Mouse (Mus musculus) neural tube, embryonic 14.5 days (tissue): Measurements from ENCODE around the gene Ppp1r36. TPM values are rescaled to one million over a fixed set of nuclear protein-coding genes. Genes with fewer than 3 reads are reported as not detected.
A peak's percentile ranks its signal among the peaks of the same experiment; 100 is the strongest.

ENCODE experiments used
- ATAC-seq: fragments of 200-750 bp; cut with Nextera tagmentation; 2 replicates; pipeline ENCODE4 v1.8.0; 2017; ENCODE audit warnings: low read depth, mild to moderate bottlenecking, moderate TSS enrichment, moderate library complexity
- H3K27ac ChIP-seq: fragments of 300-500 bp; sonication (generic); 2 replicates; pipeline ENCODE4 v1.5.1; 2014; ENCODE audit warnings: low read depth, mild to moderate bottlenecking, control low read depth, low read length, moderate library complexity, mixed read lengths
- H3K27me3 ChIP-seq: fragments of 300-500 bp; sonication (generic); 2 replicates; pipeline ENCODE4 v1.6.1; 2014; ENCODE audit warnings: low read length; ENCODE audit not compliant: control insufficient read depth, insufficient read depth
- H3K36me3 ChIP-seq: fragments of 300-500 bp; sonication (generic); 2 replicates; pipeline ENCODE4 v1.6.1; 2014; ENCODE audit warnings: low read length, mixed read lengths; ENCODE audit not compliant: control insufficient read depth, insufficient read depth
- H3K4me1 ChIP-seq: fragments of 300-500 bp; sonication (generic); 2 replicates; pipeline ENCODE4 v1.6.1; 2014; ENCODE audit warnings: low read length; ENCODE audit not compliant: control insufficient read depth, insufficient read depth
- H3K4me2 ChIP-seq: fragments of 300-500 bp; sonication (generic); 2 replicates; pipeline ENCODE4 v1.6.1; 2014; ENCODE audit warnings: mild to moderate bottlenecking, low read depth, low read length, control low read depth
- H3K4me3 ChIP-seq: fragments of 300-500 bp; sonication (generic); 2 replicates; pipeline ENCODE4 v1.5.1; 2014; ENCODE audit warnings: low read depth, low read length, control low read depth, mixed read lengths
- H3K9ac ChIP-seq: fragments of 300-500 bp; sonication (generic); replicated peaks from 2 replicates; pipeline ENCODE4 v1.6.1; 2014; ENCODE audit warnings: low read depth, mild to moderate bottlenecking, control low read depth, low read length, mixed read lengths
- H3K9me3 ChIP-seq: fragments of 300-500 bp; sonication (generic); 2 replicates; pipeline ENCODE4 v1.6.1; 2016; ENCODE audit warnings: low read length; ENCODE audit not compliant: control insufficient read depth
- WGBS: fragments of 180-500 bp; shearing (Covaris S2); extraction: QIAGEN DNeasy Blood & Tissue Kit; methylation state at CpG from one replicate; pipeline ENCODE4 v1.1.7; 2014; 5-methylcytosine and 5-hydroxymethylcytosine counted together
- polyA plus RNA-seq: library from polyadenylated mRNA; unstranded; fragments of >200 nt; fragmentation: Nextera tagmentation; extraction: Ambion mirVana; gene quantifications from 2 replicates; pipeline ENCODE4 v1.2.1, GENCODE M21; 2014

The Ppp1r36 gene
- polyA plus RNA-seq: 0.81 and 1.5 TPM in 2 replicates

- Histone ChIP-seq H3K4me2 (peak within 1 kb of the TSS; percentile 63), H3K4me3 (peak within 1 kb of the TSS; percentile 28), H3K4me1 (peaks cover 4% of the 10 kb centered on the region; the same call in 1 of the 2 replicates), H3K9ac (peak within 1 kb of the TSS; percentile 21; the same call in 1 of the 2 replicates), H3K27me3 (no peaks in the 10 kb centered on the region), H3K27ac (no peak within 1 kb of the TSS), H3K36me3 (no peaks in the 10 kb centered on the region), H3K9me3 (no peaks in the 10 kb centered on the region)
- ATAC-seq: no peak
- 2% methylated on average over 37 of the region's 37 CpGs for WGBS
These were observed at the start of gene Ppp1r36 for GRCm38 (mm10) chr12:76417433-76417854. TSS of gene Ppp1r36 (plus strand) at chr12:76417538.

- ATAC-seq: no peak
- H3K4me3 ChIP-seq: peak overlapping the region; percentile 90
- peak overlapping the region; percentile 98 for H3K27ac ChIP-seq
- H3K27me3 ChIP-seq: no peaks in the 10 kb centered on the region
- H3K9me3 ChIP-seq: no peaks in the 10 kb centered on the region
- H3K4me2 ChIP-seq: peak overlapping the region; percentile 76
- peak overlapping the region; percentile 97 for H3K9ac ChIP-seq
- peaks cover 29% of the 10 kb centered on the region for H3K4me1 ChIP-seq
- 3% methylated on average over 9 of the region's 9 CpGs for WGBS
- H3K36me3 ChIP-seq: no peaks in the 10 kb centered on the region
These were observed 49.0 kb upstream of the Ppp1r36 start for GRCm38 (mm10) chr12:76368201-76368789.

GRCm38 (mm10) chr12:76368790-76369205 is 48.5 kb upstream of the Ppp1r36 start:
- H3K36me3 ChIP-seq: no peaks in the 10 kb centered on the region
- peak; percentile 48 for ATAC-seq
- WGBS: under 1% methylated on average over 26 of the region's 26 CpGs

GRCm38 (mm10) chr12:76369206-76369977 is 47.9 kb upstream of the Ppp1r36 start, which contains the start of gene Zbtb25:
TSS of gene Zbtb25 (minus strand) at chr12:76369602.
- H3K9me3 ChIP-seq: no peaks in the 10 kb centered on the region
- no peaks in the 10 kb centered on the region for H3K36me3 ChIP-seq
- peak; percentile 88 for ATAC-seq
- peak within 1 kb of the TSS; percentile 90 for H3K4me3 ChIP-seq
- peaks cover 29% of the 10 kb centered on the region for H3K4me1 ChIP-seq
- 0% methylated on average over 65 of the region's 96 CpGs for WGBS
- no peaks in the 10 kb centered on the region for H3K27me3 ChIP-seq
- peak within 1 kb of the TSS; percentile 97 for H3K9ac ChIP-seq
- H3K27ac ChIP-seq: peak within 1 kb of the TSS; percentile 98
- peak within 1 kb of the TSS; percentile 76 for H3K4me2 ChIP-seq

More at GRCm38 (mm10) chr12:76368790-76369205, 48.5 kb upstream of the Ppp1r36 start:
- Histone ChIP-seq H3K4me1 (peaks cover 29% of the 10 kb centered on the region), H3K4me3 (peak overlapping the region; percentile 90), H3K27ac (peak overlapping the region; percentile 98), H3K27me3 (no peaks in the 10 kb centered on the region), H3K9ac (peak overlapping the region; percentile 97), H3K9me3 (no peaks in the 10 kb centered on the region), H3K4me2 (peak overlapping the region; percentile 76)

GRCm38 (mm10) chr12:76369978-76370830 is 47.1 kb upstream of the Ppp1r36 start, which contains the start of gene Zbtb1:
TSS of gene Zbtb1 (plus strand) at chr12:76370266.
- Histone ChIP-seq H3K4me3 (peak within 1 kb of the TSS; percentile 90), H3K36me3 (no peaks in the 10 kb centered on the region), H3K9me3 (no peaks in the 10 kb centered on the region), H3K27ac (peak within 1 kb of the TSS; percentile 98), H3K27me3 (no peaks in the 10 kb centered on the region), H3K9ac (peak within 1 kb of the TSS; percentile 97), H3K4me2 (peak within 1 kb of the TSS; percentile 76), H3K4me1 (peaks cover 29% of the 10 kb centered on the region)
- WGBS: 0% methylated on average over 78 of the region's 99 CpGs
- ATAC-seq: peak; percentile 60

GRCm38 (mm10) chr12:76370831-76371571 is 46.3 kb upstream of the Ppp1r36 start:
- Histone ChIP-seq H3K9me3 (no peaks in the 10 kb centered on the region), H3K27ac (peak overlapping the region; percentile 98), H3K4me1 (peaks cover 29% of the 10 kb centered on the region), H3K9ac (peak overlapping the region; percentile 97), H3K27me3 (no peaks in the 10 kb centered on the region), H3K4me3 (peak overlapping the region; percentile 90), H3K36me3 (no peaks in the 10 kb centered on the region), H3K4me2 (peak overlapping the region; percentile 76)
- under 1% methylated on average over 59 of the region's 63 CpGs for WGBS
- ATAC-seq: peak; percentile 16; the same call in 1 of the 2 replicates

GRCm38 (mm10) chr12:76372046-76372445 is 45.3 kb upstream of the Ppp1r36 start:
- Histone ChIP-seq H3K9me3 (no peaks in the 10 kb centered on the region), H3K4me3 (peak overlapping the region; percentile 90), H3K36me3 (no peaks in the 10 kb centered on the region), H3K4me2 (peak overlapping the region; percentile 76; the same call in 1 of the 2 replicates), H3K27me3 (no peaks in the 10 kb centered on the region), H3K4me1 (peaks cover 26% of the 10 kb centered on the region), H3K27ac (no peak overlapping the region), H3K9ac (no peak overlapping the region)
- no peak for ATAC-seq
- 42% methylated on average over 7 of the region's 7 CpGs for WGBS
